Mouse (Mus musculus) brown adipose tissue, adult 24 weeks (tissue): ENCODE data around the gene Rangrf. TPM values are rescaled to one million over a fixed set of nuclear protein-coding genes. Genes with fewer than 3 reads are reported as not detected.
A peak's percentile ranks its signal among the peaks of the same experiment; 100 is the strongest.

Experiments used
- H3K27ac ChIP-seq: fragments of 200-500 bp; replicated peaks from 2 replicates; pipeline ENCODE4 v1.5.1; 2012; ENCODE audit warnings: low read depth, mild to moderate bottlenecking, low read length
- H3K4me1 ChIP-seq: fragments of 200-500 bp; 2 replicates; pipeline ENCODE4 v1.6.1; 2012; ENCODE audit warnings: low read length, mixed read lengths; ENCODE audit not compliant: control insufficient read depth, insufficient read depth, insufficient read length
- H3K4me3 ChIP-seq: fragments of 200-500 bp; 2 replicates; pipeline ENCODE4 v1.5.1; 2012; ENCODE audit warnings: low read depth, mild to moderate bottlenecking, low read length, moderate library complexity; ENCODE audit not compliant: insufficient read depth
- polyA plus RNA-seq: library from polyadenylated mRNA; stranded (reverse); fragments of >200 nt; gene quantifications from 2 replicates; pipeline ENCODE4 v1.2.4, GENCODE M21; 2012; ENCODE audit not compliant: missing spikeins, insufficient read depth, insufficient read length

Gene Rangrf
- polyA plus RNA-seq, 1 experiment: 9.0 TPM

DNA sequence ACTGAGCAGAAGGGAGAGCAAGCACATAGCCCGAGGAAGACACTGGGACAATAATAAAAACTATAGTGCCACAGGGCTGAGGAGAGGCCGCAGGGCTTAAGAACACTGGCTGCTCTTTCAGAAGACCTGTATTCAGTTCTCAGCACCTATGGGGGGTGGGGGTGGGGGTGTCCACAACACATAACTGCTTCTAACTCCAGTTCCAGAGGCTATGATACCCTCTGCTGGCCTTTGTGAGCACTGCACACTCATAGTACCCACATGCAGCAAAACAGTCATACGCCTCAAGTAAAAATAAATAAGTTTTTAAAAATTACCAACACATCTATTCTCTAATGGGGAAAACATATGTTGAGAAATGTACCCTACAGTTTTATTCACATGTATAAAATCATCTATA is 19.4 kb upstream of the Rangrf start:
- H3K27ac ChIP-seq: no peak overlapping the region
- no peak overlapping the region for H3K4me3 ChIP-seq
- no peaks in the 10 kb centered on the region; the same call in 1 of the 2 replicates for H3K4me1 ChIP-seq

DNA sequence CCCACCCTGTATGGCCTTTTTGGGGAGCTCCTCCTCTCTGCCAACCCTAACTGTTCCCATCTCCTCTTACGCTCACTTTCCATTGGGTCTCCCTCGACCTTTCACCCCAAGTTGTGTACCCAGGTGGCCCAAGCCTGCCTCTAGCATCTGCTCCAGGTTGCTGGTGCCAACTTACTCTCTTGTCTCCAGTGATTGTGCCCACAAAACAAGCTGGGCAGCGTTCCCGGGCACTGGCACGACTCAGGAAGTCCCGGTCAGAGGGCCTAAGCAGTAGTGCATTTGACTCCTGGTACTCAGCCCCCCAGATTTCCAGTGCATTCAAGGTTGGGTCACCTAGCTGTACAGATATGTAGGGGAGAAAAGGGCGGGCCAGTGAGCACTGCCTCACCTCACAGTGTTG is 18.1 kb upstream of the Rangrf start:
- peak overlapping the region; percentile 43; the same call in 1 of the 2 replicates for H3K27ac ChIP-seq
- no peak overlapping the region for H3K4me3 ChIP-seq
- no peaks in the 10 kb centered on the region; the same call in 1 of the 2 replicates for H3K4me1 ChIP-seq

DNA sequence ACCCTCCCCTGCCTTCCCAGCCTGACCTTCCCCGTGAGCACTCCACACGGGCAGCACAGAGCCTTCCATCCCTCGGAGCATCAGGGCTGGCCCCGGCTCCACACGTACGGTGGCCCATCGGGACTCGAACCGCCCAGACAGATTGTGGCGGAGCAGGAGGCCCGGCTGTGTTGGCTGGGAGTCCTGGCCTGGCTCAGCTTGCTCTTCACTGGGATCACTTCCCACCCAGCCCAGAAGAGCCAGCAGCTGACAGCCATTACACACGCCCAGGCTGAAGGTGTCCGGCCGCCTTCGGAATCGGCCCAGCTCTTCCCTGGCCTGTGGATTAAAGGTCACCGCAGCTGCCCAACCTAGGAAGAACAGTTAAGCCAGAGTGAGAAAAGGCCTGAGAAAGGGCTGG is 13.4 kb upstream of the Rangrf start:
- H3K4me1 ChIP-seq: no peaks in the 10 kb centered on the region; the same call in 1 of the 2 replicates
- no peak overlapping the region for H3K27ac ChIP-seq
- H3K4me3 ChIP-seq: no peak overlapping the region

GRCm38 (mm10) chr11:68987365-68987882 is 12.4 kb upstream of the Rangrf start:
- no peaks in the 10 kb centered on the region; the same call in 1 of the 2 replicates for H3K4me1 ChIP-seq
- H3K4me3 ChIP-seq: no peak overlapping the region
- no peak overlapping the region for H3K27ac ChIP-seq

DNA sequence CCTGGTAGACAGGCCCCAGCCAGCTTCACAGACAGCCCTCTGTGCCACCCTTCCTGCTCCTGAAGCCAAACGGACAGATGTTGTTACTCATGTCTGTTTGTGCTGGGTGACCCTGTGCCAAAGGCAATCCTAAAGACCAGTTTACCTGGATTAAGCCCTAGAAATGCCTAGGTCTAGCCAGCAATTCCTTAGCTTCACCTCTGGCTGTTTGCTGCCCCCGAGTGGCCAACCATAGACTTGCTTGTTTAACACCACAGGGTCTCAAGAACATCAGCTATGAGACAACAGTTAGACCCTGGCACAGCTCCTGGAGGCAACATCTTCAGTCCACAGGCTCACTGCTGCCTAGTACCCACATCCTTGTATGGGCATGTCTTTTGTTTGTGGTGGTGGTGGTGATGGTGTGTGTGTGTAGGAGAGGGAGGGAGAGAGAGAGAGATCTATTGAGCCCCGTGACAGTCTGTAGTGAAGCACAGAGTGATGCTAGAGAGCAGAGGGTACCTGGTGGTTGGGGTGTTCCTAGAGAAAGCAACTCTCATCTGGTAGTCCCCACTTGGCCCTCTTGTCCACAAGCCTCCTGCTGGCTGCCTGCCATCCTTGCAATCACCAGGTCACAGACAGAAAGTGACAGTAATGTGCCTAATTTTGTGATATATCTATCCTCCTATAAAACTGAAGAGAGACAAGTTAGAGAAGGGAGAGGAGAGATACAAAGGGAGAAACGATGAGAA is 7.8 kb upstream of the Rangrf start:
- no peak overlapping the region for H3K4me3 ChIP-seq
- H3K27ac ChIP-seq: no peak overlapping the region
- H3K4me1 ChIP-seq: no peaks in the 10 kb centered on the region

GRCm38 (mm10) chr11:68980919-68981318 is 5.9 kb upstream of the Rangrf start:
- Histone ChIP-seq H3K4me3 (no peak overlapping the region), H3K27ac (no peak overlapping the region), H3K4me1 (no peaks in the 10 kb centered on the region)

DNA sequence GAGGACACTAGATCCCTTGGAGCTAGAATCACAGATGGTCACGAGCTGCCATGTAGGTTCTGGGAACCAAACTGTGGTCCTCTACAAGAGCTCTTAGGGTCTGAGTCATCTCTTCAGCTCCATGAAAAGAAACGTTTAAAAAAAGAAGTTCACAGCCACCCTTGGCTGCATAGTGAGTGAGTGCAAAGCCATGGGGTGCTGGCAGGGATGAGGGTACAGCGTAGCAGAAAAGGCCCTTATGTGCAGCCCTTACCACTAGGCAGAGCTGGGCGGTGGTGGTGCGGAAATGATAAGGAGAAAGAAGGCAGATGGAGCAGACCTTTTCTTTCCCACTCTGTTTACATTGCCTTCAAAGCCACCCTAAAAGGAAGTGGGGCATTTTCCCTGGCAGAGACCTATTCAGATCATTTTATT is 4.3 kb upstream of the Rangrf start:
- no peaks in the 10 kb centered on the region for H3K4me1 ChIP-seq
- H3K27ac ChIP-seq: no peak overlapping the region
- H3K4me3 ChIP-seq: no peak overlapping the region

GRCm38 (mm10) chr11:68975601-68976000 is 616 bp upstream of the Rangrf start:
- H3K4me3 ChIP-seq: no peak overlapping the region
- peaks cover 6% of the 10 kb centered on the region for H3K4me1 ChIP-seq
- H3K27ac ChIP-seq: no peak overlapping the region

DNA sequence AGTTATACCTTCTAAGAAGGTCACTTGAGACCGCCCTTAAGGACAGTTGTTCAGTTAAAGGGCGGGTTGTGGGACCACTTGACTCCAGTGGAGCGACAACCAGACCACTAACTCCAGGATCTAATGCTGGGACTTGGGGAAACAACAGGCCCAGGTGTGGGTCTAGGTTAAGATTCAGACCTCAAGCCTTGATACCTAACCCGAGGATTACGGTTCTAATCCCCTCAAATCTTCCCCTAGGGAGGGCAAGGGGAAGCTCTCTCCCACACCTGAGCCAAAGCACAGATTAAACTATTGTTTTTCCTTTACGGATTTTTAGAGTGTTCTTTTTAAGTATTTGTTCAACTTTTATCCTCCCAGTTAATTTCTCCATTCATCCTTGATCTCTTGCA is 930 bp downstream of the Rangrf start:
- H3K27ac ChIP-seq: peak overlapping the region; percentile 45; the same call in 1 of the 2 replicates
- H3K4me3 ChIP-seq: peak overlapping the region; percentile 60
- H3K4me1 ChIP-seq: peaks cover 11% of the 10 kb centered on the region

DNA sequence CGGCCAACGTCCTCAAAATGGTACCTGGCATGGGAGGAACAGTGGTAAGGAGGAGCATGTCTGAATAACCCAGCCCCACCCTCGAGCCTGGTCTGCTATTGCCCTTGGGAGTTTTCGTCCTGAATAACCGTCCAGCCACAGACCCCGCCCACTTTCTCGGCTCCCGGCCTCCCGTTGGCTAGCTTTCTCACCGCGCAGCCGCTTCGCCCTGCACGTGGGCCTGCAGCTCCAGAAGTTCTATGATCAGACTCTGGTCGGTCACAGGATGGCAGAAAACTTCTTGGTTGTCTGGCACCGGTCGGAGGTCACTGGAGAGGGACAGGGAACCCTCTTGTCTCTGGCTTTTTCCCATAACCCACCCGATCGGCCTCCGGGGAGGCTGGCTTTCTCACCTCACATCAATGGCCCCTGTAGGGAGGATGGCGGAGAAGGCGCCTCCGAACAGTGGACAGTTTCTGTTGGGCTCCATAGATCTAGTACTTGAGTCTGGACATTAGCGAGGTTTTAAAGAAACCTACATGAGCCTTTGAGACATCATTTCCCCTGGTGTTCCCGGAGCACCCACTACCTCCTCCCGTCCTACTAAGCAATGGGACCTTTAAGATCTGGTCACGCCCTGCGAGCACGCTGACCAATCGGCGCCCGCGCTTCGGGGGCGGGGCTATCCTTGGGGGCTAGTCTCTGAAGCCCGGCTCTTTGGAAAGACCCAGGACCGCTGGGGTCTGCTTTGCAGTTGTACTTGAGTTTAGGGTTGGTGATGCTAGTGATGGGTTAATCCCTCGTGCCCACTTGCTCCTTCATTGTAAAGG is 1.5 kb downstream of the Rangrf start:
- H3K27ac ChIP-seq: peak overlapping the region; percentile 45; the same call in 1 of the 2 replicates

GRCm38 (mm10) chr11:68970232-68970631 is 4.8 kb downstream of the Rangrf start:
- Histone ChIP-seq H3K27ac (peak overlapping the region; percentile 89), H3K4me3 (peak overlapping the region; percentile 36)

More for the DNA sequence above, 1.5 kb downstream of the Rangrf start:
- Histone ChIP-seq H3K4me1 (peaks cover 11% of the 10 kb centered on the region), H3K4me3 (peak overlapping the region; percentile 60)

DNA sequence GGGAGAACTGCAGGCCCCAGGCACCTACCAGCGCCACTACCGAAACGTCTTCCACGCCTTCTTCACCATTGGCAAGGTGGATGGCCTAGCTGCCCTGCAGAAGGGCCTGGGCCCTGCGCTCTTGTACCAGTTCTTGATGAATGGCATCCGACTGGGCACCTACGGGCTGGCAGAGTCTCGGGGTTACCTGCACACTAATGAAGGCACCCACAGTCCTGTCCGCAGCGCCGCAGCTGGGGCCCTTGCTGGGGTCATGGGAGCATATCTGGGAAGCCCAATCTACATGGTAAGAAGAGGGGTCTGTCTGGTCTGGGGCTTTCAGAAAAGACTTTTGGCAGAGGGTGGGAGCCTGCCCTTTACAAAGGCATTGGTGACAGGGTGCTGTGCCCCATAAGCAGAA is 6.2 kb downstream of the Rangrf start:
- Histone ChIP-seq H3K27ac (peak overlapping the region; percentile 89), H3K4me1 (peaks cover 17% of the 10 kb centered on the region), H3K4me3 (peak overlapping the region; percentile 87)

More at GRCm38 (mm10) chr11:68970232-68970631, 4.8 kb downstream of the Rangrf start:
- peaks cover 17% of the 10 kb centered on the region for H3K4me1 ChIP-seq

DNA sequence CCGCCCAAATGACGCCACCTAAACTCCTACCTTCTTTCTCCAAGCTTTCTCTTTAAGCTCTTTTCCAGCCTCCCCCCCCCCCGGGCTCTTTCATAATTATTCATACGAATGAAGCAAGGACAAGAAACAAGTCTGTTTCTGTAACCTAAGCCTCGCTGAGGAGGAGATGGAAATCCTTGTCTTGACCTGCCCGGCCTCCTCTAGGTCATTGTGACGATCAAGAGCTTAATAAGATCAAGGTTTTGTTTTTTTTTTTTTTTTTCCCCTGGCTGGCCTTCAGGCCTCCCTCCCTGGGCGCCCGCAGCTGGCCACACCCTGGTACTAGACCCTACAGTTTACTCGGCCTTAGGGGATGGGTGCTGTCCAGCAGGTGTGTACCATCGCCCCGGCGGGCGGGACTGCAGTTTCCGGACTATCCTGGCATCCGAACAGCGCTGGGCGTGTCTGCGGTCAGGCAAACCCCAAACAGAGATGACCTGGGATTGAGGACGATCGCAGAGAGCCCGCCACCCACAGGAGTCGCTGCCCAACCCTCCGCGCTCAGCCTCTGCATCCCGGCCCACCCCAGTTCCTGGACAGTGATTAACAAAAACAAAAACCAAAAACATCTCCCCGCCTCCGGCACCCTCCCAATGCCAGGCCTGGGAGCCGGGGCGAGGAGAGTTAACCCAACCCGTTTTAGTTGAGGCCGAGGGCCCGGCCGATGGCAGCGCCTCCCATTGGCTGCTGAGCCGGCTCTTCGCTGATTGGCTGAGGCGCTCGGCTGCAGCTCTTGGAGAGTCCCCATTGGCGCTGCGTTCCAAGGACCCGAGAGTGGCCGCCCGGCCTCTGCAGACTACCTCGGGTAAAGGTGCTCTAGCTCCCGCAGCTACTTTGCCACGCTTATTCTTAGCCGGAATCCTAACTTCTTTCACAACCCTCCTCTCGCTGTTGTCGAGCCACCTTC is 7.4 kb downstream of the Rangrf start, which contains the start of gene Slc25a35:
TSS of gene Slc25a35 (plus strand) at position 795 of the 946 bp plus-strand sequence.
- Histone ChIP-seq H3K27ac (peak within 1 kb of the TSS; percentile 89), H3K4me3 (peak within 1 kb of the TSS; percentile 87), H3K4me1 (peaks cover 14% of the 10 kb centered on the region)

DNA sequence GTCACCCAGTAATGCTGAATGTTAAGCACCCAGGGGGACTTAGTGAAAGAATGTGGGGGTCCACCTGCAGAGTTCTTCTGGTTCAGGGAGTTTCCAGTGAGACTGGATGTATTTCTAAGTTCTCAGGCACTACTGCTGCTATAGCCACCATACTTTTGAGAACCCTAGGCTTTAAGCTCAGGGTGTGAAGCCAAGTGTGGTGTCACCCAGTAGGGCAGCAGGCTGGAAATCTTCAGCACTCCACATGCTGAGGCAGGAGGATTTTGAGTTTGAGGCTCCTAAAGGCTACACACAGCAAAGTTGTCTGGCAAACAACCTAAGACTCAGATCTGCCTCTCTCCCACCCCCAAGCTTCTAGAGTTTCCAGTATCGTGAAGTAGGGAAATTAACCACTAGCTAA is 8.4 kb downstream of the Rangrf start:
- 0 out of 2 replicates have a peak overlapping the region, but pooled peaks have one; percentile 27 for H3K27ac ChIP-seq
- H3K4me1 ChIP-seq: peaks cover 14% of the 10 kb centered on the region
- no peak overlapping the region for H3K4me3 ChIP-seq
